Mouse (Mus musculus) retina, embryonic 14.5 days (tissue): ENCODE data around the gene Pgpep1l.
"Not testable (repeated sequence)": the region's sequence is repeated elsewhere in the genome, so short reads cannot be mapped to it uniquely, and the experiment has no call there.

ENCODE experiments used
- DNase-seq: peaks from one replicate; pipeline ENCODE4 v3.0.0-alpha.2; 2015; ENCODE audit warnings: low spot score

Pgpep1l gene

DNA sequence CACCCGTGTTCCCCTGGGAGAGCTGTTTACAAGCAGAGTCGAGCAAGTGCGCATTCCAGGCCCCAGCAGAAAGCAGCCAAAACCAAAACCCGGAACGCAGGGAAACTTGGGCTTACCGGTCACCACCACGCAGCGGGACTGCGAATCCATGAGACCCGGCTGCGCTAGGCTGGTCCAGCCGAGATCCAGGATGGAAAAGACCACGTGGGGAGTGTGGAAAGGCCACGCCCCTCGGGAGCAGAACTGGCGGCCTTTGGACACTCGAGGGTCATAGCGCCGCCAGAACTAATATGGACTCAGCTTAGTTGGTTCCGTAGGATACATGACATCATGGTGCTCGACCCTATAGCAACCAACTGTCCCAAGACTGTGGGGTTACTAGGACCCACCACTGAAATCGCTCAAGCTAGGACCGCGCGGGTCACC lies at the start of gene Pgpep1l:
Gene Pgpep1l (minus strand): TSS at position 206 of the 426 bp plus-strand sequence.
- peak; percentile 49 for DNase-seq

DNA sequence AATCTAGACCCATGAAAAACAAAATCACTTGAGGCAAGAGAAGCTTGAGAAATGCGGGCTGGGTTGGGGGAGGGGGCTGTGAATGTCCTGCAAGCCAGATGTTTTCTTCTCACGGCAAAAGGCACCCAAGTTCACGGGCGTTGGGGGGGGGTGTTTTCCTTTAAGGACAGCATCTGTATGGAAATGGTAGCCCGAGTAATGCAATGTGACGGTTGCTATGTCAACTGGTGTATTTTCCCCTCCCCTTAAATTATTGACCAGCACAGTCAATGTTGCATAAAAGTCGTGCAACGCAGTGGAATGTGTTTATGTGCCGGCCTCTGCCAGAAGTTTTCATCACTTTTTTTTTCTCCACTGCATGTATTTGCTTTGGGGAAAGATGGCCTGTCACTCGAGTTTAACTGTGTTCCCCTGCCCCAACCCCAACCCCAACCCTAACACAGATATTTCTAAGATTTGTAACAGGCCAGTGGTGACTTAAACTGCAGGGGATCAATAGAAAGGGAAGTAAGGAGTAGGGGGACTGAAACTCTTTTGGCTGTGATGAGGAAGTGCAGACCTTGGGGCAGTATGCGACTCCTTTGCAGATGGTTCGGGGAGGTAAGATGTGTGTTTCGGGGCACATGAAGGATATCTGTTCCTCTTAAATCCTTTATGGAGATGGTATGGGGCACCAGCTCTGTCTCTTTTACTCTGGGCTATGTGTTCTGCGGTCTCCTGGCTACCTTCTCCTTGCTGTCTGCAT lies 49.2 kb upstream of the Pgpep1l start:
- no peak for DNase-seq

DNA sequence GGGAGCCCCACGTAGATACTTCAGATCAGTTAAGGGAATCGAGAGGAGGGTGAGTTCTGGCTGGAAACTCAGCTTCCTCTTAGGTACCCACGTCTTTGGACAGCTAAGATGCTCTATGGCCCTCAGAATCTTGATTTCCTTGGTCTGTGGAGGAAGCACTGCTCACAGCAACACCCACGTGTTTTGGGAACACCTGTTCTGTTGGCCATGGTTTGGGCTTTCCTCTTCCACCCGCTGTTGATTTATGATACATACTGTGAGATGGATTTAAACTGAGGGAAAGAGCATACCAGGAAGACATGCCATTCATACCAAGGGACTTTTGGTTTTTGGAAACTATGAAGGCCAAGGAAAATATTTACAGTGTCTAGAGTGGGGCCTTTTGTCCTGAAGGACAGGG lies 48.4 kb upstream of the Pgpep1l start:
- DNase-seq: no peak

- DNase-seq: no peak
These were observed 47.4 kb upstream of the Pgpep1l start for GRCm38 (mm10) chr7:68311469-68311868.

- DNase-seq: peak; percentile 46
These were observed 42.7 kb upstream of the Pgpep1l start for GRCm38 (mm10) chr7:68306756-68307155.

- peak; percentile 32 for DNase-seq
These were observed 41.9 kb upstream of the Pgpep1l start for GRCm38 (mm10) chr7:68305781-68306575.

DNA sequence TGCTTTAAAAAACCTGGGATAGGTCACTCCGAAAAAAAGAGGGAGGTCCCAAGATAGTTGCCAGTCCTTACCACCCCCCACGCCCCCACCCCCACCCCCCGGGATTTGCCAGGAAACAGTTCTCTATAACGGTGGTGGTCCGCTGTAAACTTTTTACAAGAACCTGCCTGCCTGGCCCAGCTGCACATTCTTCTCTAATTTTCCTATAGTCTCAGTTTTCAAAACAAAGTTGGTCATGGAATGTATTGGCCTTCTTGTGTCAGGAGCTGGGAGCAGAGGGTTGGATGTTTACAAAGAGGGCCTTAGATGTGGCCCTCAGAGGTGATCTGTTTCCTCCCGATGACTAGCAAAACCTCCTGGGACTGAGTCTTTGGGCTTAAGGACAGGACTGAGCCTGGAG lies 39.7 kb upstream of the Pgpep1l start:
- no peak for DNase-seq

- DNase-seq: peak; percentile 90
These were observed 38.8 kb upstream of the Pgpep1l start for GRCm38 (mm10) chr7:68302586-68303433.

DNA sequence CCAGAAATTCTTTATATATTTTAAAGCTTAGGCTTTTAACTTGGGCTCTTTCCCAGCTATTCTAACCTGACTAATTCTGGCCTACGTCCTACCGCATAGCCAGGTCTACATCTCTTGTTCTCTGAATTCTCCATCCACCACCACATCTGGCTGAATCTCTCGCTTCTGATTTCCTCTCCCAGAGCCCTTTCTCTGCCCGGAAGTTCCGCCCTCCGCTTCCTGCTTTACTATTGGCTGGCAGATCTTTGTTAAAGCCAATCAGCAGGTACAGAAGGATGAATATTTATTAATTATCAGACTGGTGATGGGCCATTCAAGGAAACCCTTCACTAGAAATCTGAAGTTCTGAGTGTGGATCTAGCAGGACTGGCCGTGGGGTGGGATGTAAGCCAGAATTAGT lies 37.1 kb upstream of the Pgpep1l start:
- DNase-seq: no peak

GRCm38 (mm10) chr7:68298381-68299076 lies 34.5 kb upstream of the Pgpep1l start:
- no peak for DNase-seq

DNA sequence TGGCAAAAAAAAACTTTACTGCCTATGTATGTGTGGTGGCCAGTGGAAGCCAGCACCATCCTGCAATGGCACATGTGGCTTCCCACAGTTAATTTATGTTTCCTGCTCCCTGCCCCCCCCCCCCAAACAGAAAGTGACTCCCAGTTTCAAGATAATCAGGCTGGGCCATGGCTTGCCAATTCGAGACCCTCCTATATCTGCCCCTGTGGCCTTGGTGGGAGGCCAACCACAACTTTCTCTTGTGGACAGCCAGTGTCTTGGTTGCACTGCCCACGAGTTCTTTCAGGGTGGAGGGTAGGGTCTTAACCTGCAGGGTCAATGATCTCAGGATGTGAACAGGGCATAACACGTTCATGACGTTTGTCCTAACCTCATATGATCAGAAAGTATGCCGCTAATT lies 32.5 kb upstream of the Pgpep1l start:
- no peak for DNase-seq

- no peak for DNase-seq
These were observed 30.2 kb upstream of the Pgpep1l start for GRCm38 (mm10) chr7:68293997-68294789.

DNA sequence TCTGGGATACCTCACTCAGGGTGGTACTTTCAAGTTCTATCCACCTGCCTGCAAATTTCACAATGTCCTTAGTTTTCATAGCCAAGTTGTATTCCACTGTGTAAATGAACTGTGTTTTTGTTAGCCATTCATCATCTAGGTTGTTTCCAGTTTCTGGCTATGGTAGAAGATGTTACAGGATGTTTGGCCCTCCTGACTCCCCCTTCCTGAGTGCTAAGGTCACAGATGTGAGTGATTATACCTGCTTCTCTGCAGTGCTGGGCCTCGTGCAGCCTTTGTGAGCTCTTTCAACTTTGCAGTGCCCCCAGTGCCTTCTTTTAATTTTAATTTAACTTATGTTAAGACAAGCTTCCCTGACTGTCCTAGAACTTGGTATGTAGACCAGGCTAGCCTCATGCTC lies 27.6 kb upstream of the Pgpep1l start:
- no peak for DNase-seq

- no peak for DNase-seq
These were observed 25.0 kb upstream of the Pgpep1l start for GRCm38 (mm10) chr7:68289081-68289480.

DNA sequence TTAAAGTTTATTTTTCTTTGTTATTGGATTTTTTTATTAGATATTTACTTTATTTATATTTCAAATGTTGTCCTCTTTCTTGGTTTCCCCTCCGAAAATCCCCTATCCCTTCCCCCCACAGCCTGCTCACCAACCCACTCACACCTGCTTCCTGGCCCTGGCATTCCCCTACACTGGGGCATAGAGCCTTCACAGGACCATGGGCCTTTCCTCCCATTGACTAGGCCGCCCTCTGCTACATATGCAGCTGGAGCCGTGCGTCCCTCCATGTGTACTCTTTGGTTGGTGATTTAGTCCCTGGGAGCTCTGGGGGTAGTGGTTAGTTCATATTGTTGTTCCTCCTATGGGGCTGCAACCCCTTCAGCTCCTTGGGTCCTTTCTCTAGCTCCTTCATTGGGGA lies 24.0 kb upstream of the Pgpep1l start:
- DNase-seq: not testable (repeated sequence)

- no peak for DNase-seq
These were observed 23.5 kb upstream of the Pgpep1l start for GRCm38 (mm10) chr7:68287582-68287981.

DNA sequence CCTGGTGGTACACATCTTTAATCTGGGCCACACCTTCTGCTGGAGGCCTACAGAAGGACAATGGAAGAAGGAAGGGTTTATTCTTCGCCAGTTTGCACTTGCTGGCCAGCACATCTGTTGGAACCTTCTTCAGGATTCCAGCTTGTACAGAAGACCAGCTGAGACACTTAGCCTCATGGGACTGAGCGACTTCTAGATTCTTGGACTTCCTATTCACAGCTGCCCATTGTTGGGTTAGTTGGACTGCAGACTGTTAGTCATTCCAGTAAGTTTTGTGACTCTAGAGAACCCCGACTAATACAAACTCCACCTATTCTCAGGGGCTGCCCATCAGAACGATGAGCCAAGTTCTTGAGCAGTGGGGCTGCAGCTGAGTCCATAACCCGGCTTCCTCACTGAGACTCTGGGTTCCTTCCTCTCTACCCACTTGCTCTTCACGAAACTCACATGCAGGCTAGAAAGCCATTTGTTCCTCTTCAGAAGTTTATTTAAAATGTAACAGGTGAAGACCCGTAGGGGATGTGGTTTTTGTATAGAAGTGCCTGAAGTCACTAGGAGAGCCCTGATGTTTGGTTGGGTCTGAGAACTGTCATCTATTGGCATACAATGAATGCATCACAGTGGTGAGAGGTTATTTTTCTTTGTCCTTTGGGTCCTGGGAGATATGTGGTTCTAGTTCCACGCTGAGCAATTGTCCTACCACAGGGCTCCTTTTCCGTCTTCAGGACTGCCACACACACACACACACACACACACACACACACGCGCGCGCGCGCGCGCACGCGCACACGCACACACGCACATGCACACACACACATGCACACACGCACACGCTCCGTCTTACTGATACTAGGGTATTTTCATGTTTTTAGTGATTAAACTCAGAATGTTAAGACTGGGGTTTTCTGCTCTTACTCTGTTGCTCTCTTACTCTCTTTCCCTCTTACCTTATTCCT lies 22.8 kb upstream of the Pgpep1l start:
- DNase-seq: no peak

DNA sequence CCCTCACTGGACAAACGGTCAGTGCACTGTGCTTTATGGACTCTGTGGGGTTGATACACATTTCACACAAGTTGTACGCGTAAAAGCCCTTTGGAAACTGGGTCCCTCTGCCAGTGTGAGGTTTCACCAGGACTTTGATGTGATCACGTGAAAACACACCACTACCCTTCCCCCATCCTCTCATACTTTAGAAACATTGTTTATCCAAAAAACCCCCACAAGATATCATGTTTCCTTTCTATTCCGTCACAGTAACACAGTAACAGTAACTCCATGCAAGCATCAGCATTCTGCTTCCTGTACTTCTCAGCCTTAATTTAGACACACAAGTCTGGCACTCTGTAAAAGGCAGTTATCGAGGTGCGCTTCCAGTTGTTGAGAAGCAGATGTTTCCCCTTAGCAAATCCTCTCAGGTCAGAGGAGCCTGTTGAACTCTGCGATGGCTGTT lies 21.8 kb upstream of the Pgpep1l start:
- DNase-seq: no peak

GRCm38 (mm10) chr7:68283776-68284175 lies 19.7 kb upstream of the Pgpep1l start:
- no peak for DNase-seq

GRCm38 (mm10) chr7:68283133-68283520 lies 19.1 kb upstream of the Pgpep1l start:
- DNase-seq: not testable (repeated sequence)
